Mouse (Mus musculus) c-Kit-negative CD71-positive TER-119-positive erythroid progenitor cells, embryonic 14.5 days (primary cell): ENCODE results near the gene 1700086D15Rik.

Source experiments
- DNase-seq: peaks from one replicate; pipeline ENCODE4 v3.0.0-alpha.2; 2013; ENCODE audit warnings: low read depth, low spot score

Gene 1700086D15Rik

GRCm38 (mm10) chr11:65135251-65135739, 24.4 kb downstream of the 1700086D15Rik start:
- DNase-seq, result no peak

- DNase-seq, result no peak
Measured at GRCm38 (mm10) chr11:65133661-65134060, 26.0 kb downstream of the 1700086D15Rik start.

GRCm38 (mm10) chr11:65129110-65129509, 30.6 kb downstream of the 1700086D15Rik start:
- no peak for DNase-seq

GRCm38 (mm10) chr11:65128666-65129065, 31.0 kb downstream of the 1700086D15Rik start:
- DNase-seq, result no peak

- DNase-seq, result no peak
Measured at GRCm38 (mm10) chr11:65126566-65126965, 33.1 kb downstream of the 1700086D15Rik start.

GRCm38 (mm10) chr11:65124913-65125418, 34.7 kb downstream of the 1700086D15Rik start:
- DNase-seq, result no peak

- DNase-seq, result no peak
Measured at GRCm38 (mm10) chr11:65120276-65120675, 39.4 kb downstream of the 1700086D15Rik start.

GRCm38 (mm10) chr11:65115811-65116210, 43.9 kb downstream of the 1700086D15Rik start:
- no peak for DNase-seq

GRCm38 (mm10) chr11:65112086-65112485, 47.6 kb downstream of the 1700086D15Rik start:
- DNase-seq, result no peak

GRCm38 (mm10) chr11:65111651-65112050, 48.0 kb downstream of the 1700086D15Rik start:
- DNase-seq, result no peak

- no peak for DNase-seq
Measured at GRCm38 (mm10) chr11:65110058-65110457, 49.6 kb downstream of the 1700086D15Rik start.

- no peak for DNase-seq
Measured at GRCm38 (mm10) chr11:65107734-65108171, 51.9 kb downstream of the 1700086D15Rik start.

- DNase-seq, result no peak
Measured at GRCm38 (mm10) chr11:65107151-65107550, 52.5 kb downstream of the 1700086D15Rik start.

GRCm38 (mm10) chr11:65104076-65104475, 55.6 kb downstream of the 1700086D15Rik start:
- no peak for DNase-seq
